Mouse (Mus musculus): ENCODE data around the gene Prkra. TPM values are rescaled to one million over a fixed set of nuclear protein-coding genes. Genes with fewer than 3 reads are reported as not detected.

The Prkra gene
- total RNA-seq (2014; rRNA removed) (80.1 and 82.9 TPM in 2 replicates), polyA plus RNA-seq (2015; fragmentation: Nextera tagmentation; extraction: Ambion mirVana) (104 and 105 TPM in 2 replicates)

DNA sequence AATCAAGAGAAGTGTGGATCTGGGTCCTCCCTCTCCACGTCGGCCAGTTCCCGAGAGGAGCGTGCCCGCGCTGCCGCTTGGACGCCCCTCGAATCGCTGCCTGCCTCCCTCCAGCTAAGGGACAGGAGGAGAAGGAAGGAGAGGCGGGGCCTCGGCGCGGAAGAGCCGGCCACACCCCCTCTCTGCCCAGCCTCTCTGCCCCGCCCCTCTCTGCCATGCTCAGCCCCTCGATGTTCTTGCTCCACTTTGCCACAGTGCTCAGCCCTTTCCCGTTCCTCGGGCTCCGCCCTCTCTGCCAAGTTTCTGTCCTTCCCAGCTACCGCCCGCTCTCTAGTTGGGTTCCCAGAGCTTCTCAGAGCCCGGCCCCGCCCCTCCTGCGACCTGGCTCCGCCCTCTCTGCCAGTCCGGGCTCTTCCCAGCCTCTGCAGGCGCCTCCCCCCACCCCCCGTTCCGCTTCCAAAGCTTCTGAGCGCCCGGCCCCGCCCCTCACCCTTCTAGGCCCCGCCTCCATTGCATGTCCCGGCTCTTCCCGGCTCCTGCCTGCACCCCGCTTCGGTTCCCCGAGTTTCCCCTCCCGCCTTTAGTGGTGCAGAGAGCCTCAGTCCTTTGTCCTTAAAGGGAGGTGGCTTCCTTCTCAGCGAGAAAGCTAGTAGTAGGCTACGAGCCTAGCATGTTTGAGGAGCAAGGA, at the start of gene Prkra, which contains the start of gene Pjvk:
Gene Prkra (minus strand): TSS at position 133 of the 688 bp plus-strand sequence.
Gene Pjvk (plus strand): TSS at position 594 of the 688 bp plus-strand sequence.
- Histone ChIP-seq H3K27me3 (ENCODE audit: insufficient read depth, low read length) (no peaks in the 10 kb centered on the region), H3K36me3 (ENCODE audit: insufficient read depth, low read length) (peaks cover 3% of the 10 kb centered on the region; the same call in 1 of the 2 replicates), H3K4me2 (ENCODE audit: low read depth, low read length) (peak within 1 kb of the TSS; percentile 67), H3K9me3 (ENCODE audit: low read length) (no peaks in the 10 kb centered on the region), H3K4me3 (ENCODE audit: low read length) (peak within 1 kb of the TSS; percentile 77), H3K9ac (replicated peaks; ENCODE audit: low read length) (peak within 1 kb of the TSS; percentile 83), H3K4me1 (ENCODE audit: insufficient read depth, low read length) (peaks cover 14% of the 10 kb centered on the region), H3K27ac (peak within 1 kb of the TSS; percentile 92)
- peak; percentile 98 for ATAC-seq
- peak; percentile 98 for DNase-seq (ENCODE audit: low spot score)
- TF ChIP-seq CTCF (IDR thresholded peaks at IDR 0.05; ENCODE audit: low read depth) = peak; percentile 9; the same call in 1 of the 2 replicates
- WGBS = under 1% methylated on average over 39 of the region's 42 CpGs

DNA sequence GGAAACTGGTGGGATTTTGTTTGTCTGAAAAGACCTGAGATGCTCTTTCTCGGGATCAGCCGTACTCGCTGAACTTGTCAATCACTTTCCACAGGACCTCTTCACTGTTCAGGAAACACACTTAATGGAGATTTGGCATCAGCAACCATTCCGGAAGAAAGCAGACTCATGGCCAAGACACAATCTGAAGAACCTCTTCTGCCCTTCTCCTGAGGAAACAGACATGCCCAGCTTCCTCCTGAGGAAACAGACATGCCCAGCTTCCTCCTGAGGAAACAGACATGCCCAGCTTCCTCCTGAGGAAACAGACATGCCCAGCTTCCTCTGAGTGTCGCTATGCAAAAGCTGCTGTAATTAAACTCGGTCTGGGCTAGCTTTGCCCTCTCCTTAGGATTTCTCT, 47.5 kb upstream of the Prkra start:
- Histone ChIP-seq H3K27ac (no peak overlapping the region), H3K4me2 (ENCODE audit: low read depth, low read length) (no peak overlapping the region), H3K27me3 (ENCODE audit: insufficient read depth, low read length) (no peaks in the 10 kb centered on the region), H3K9ac (replicated peaks; ENCODE audit: low read length) (no peak overlapping the region), H3K4me1 (ENCODE audit: insufficient read depth, low read length) (no peaks in the 10 kb centered on the region), H3K9me3 (ENCODE audit: low read length) (no peaks in the 10 kb centered on the region), H3K4me3 (ENCODE audit: low read length) (no peak overlapping the region), H3K36me3 (ENCODE audit: insufficient read depth, low read length) (peaks cover 38% of the 10 kb centered on the region)
- ATAC-seq (no peak), DNase-seq (ENCODE audit: low spot score) (no peak)
- TF ChIP-seq CTCF (IDR thresholded peaks at IDR 0.05; ENCODE audit: low read depth) = no peak
- WGBS = 90% methylated on average over 6 of the region's 6 CpGs

- H3K27ac ChIP-seq = no peak overlapping the region
- H3K4me1 ChIP-seq (ENCODE audit: insufficient read depth, low read length) = no peaks in the 10 kb centered on the region
- H3K4me2 ChIP-seq (ENCODE audit: low read depth, low read length) = no peak overlapping the region
- peaks cover 39% of the 10 kb centered on the region for H3K36me3 ChIP-seq (ENCODE audit: insufficient read depth, low read length)
- 80% methylated on average over 5 of the region's 5 CpGs for WGBS
- DNase-seq (ENCODE audit: low spot score) = no peak
- no peak overlapping the region for H3K4me3 ChIP-seq (ENCODE audit: low read length)
- H3K27me3 ChIP-seq (ENCODE audit: insufficient read depth, low read length) = no peaks in the 10 kb centered on the region
- no peak for TF ChIP-seq CTCF (IDR thresholded peaks at IDR 0.05; ENCODE audit: low read depth)
- H3K9ac ChIP-seq (replicated peaks; ENCODE audit: low read length) = no peak overlapping the region
- H3K9me3 ChIP-seq (ENCODE audit: low read length) = no peaks in the 10 kb centered on the region
- no peak for ATAC-seq
Measured at GRCm38 (mm10) chr2:76693765-76694164, 46.0 kb upstream of the Prkra start.

DNA sequence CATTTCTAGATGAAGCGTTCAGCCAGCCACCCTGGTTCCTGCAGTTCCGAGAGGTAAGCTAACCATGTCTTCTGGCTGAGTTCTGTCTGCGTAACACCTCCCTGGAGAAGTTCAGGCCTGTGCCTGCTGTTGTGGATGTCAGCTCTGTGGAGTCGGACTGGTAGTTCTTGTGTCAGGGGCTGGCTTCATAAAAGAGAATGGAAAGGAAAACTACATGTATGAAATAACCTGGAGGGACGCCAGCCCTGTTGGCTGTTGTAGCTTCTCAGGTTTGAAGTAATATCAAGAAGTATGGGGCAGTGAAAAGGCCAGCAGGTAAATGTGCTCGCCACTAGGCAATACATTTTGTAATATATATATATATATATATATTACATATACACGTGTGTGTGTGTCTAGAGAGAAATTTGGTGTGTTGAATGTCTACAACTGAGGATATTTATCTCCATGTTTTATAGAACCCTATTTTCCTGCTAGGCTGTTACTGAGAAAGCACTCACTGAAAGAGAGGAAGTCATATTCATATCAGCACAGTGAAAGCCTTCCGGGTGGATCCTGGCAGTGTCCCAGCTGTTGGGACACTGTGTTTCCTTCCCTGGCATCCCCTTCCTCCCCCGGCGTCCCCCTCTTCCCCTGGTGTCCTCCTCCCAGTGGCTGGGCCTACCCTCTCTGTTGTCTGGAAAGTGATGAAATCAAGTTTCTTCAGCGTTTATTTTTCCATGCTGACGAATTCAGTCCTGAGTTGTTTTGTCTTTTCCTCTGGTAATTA, 42.8 kb upstream of the Prkra start:
- Histone ChIP-seq H3K9ac (replicated peaks; ENCODE audit: low read length) (no peak overlapping the region), H3K9me3 (ENCODE audit: low read length) (no peaks in the 10 kb centered on the region), H3K27ac (no peak overlapping the region), H3K4me3 (ENCODE audit: low read length) (no peak overlapping the region), H3K36me3 (ENCODE audit: insufficient read depth, low read length) (peaks cover 56% of the 10 kb centered on the region), H3K4me2 (ENCODE audit: low read depth, low read length) (no peak overlapping the region), H3K27me3 (ENCODE audit: insufficient read depth, low read length) (no peaks in the 10 kb centered on the region), H3K4me1 (ENCODE audit: insufficient read depth, low read length) (no peaks in the 10 kb centered on the region)
- ATAC-seq = no peak
- DNase-seq (ENCODE audit: low spot score) = no peak
- no peak for TF ChIP-seq CTCF (IDR thresholded peaks at IDR 0.05; ENCODE audit: low read depth)
- WGBS = 81% methylated on average over 12 of the region's 12 CpGs

DNA sequence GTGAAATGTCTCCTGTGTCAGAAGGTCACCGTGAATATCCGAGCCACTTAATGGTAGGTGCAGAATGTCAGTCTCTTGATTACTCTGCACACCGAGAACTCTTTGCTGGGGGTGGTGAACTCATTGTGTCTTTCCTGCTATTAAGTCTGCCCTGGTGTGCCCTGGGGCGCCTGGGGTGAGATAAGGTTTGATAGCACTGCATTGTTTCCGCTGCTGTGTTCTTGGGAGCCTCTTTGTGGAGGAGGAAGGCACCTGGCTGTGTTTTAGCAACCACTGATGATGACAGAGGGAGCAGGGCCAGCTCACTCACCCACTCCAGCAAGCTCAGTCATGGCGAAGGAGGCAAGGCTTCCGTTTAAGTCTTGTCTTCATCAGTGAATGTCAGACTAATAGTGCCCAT, 40.3 kb upstream of the Prkra start:
- peaks cover 44% of the 10 kb centered on the region for H3K36me3 ChIP-seq (ENCODE audit: insufficient read depth, low read length)

GRCm38 (mm10) chr2:76687608-76688007, 39.8 kb upstream of the Prkra start:
- Histone ChIP-seq H3K36me3 (ENCODE audit: insufficient read depth, low read length) (peaks cover 44% of the 10 kb centered on the region), H3K4me1 (ENCODE audit: insufficient read depth, low read length) (no peaks in the 10 kb centered on the region), H3K4me2 (ENCODE audit: low read depth, low read length) (no peak overlapping the region), H3K9me3 (ENCODE audit: low read length) (no peaks in the 10 kb centered on the region), H3K9ac (replicated peaks; ENCODE audit: low read length) (no peak overlapping the region), H3K27me3 (ENCODE audit: insufficient read depth, low read length) (no peaks in the 10 kb centered on the region), H3K4me3 (ENCODE audit: low read length) (no peak overlapping the region), H3K27ac (no peak overlapping the region)
- no peak for ATAC-seq
- no peak for DNase-seq (ENCODE audit: low spot score)
- TF ChIP-seq CTCF (IDR thresholded peaks at IDR 0.05; ENCODE audit: low read depth) = no peak
- WGBS = 86% methylated on average over 3 of the region's 3 CpGs

More for the DNA sequence above, 40.3 kb upstream of the Prkra start:
- no peak overlapping the region for H3K9ac ChIP-seq (replicated peaks; ENCODE audit: low read length)
- H3K27ac ChIP-seq = no peak overlapping the region
- WGBS = 74% methylated on average over 7 of the region's 7 CpGs
- ATAC-seq (no peak), DNase-seq (ENCODE audit: low spot score) (no peak)
- TF ChIP-seq CTCF (IDR thresholded peaks at IDR 0.05; ENCODE audit: low read depth) = no peak
- H3K4me3 ChIP-seq (ENCODE audit: low read length) = no peak overlapping the region
- H3K9me3 ChIP-seq (ENCODE audit: low read length) = no peaks in the 10 kb centered on the region
- no peak overlapping the region for H3K4me2 ChIP-seq (ENCODE audit: low read depth, low read length)
- H3K27me3 ChIP-seq (ENCODE audit: insufficient read depth, low read length) = no peaks in the 10 kb centered on the region
- H3K4me1 ChIP-seq (ENCODE audit: insufficient read depth, low read length) = no peaks in the 10 kb centered on the region
